Comparison of ENCODE assay signal across 8 mouse cellular contexts in the genomic region with DNA sequence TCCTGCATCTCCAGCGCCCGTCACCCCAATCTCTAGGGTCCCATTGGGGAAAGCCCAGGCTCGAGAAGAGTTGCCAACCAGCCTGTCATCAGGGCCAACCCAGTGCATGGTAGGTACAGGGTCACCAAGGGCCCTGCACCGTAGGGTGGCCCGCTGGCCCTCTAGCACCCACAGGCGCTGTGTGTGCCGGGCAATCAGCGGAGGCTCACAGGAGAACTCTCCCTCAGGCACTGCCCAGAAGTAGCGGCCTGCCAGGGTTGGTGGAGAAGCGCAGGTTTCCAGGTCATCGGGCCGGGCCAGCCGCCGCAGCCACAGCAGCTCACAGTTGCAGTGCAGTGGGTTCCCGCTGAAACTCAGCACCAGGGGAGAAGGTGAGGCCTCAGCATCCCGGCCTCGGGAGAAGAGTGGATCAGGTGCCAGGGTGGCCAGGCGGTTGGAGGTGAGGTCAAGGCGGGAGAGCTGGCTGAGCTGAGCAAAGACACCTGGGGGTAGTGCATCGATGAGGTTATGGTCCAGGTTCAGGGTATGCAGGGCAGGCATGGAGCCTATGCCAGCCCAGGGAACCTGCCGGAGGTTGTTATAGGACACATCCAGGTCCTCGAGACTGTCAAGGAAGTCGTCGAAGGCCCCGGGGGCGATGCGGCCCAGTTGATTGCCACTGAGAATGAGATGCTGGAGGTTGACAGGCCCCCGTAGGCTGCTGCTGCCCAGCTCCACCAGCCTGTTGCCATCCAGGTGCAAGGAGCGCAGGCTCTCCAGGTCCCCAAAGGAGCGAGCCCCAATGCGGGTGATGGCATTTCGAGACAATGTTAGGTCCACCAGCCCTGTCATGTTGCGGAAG. TPM values are rescaled to one million over a fixed set of nuclear protein-coding genes. Genes with fewer than 3 reads are reported as not detected.
A peak's percentile ranks its signal among the peaks of the same experiment; 100 is the strongest.
DNase-seq lines count a peak whose midpoint lies in the region; ATAC-seq and TF ChIP-seq lines count a peak whose summit lies in the region.

No protein-coding gene starts in this region.

- peak; percentile 9 for DNase-seq in kidney, adult 11 months
- DNase-seq in kidney, adult 9 months = no peak
- DNase-seq in ES-E14 (ENCODE audit: low read depth, low spot score) = no peak
- peak; percentile 52 for DNase-seq in forebrain, embryonic 11.5 days (ENCODE audit: low spot score)
- DNase-seq in B cell, adult 2 months = no peak
- DNase-seq in layer of hippocampus, adult 9-11 months = no peak
- DNase-seq in frontal cortex, postnatal 14 days (ENCODE audit: low spot score in 2 of 2) = no peak

- H3K27ac ChIP-seq in ES-E14 (ENCODE audit: insufficient read depth, low read depth, low read length, poor library complexity, severe bottlenecking) = no peak overlapping the region
- H3K27ac ChIP-seq in forebrain, embryonic 11.5 days (ENCODE audit: low read depth, low read length) = no peak overlapping the region
- peak overlapping the region; percentile 91; the same call in 1 of the 2 replicates for H3K27ac ChIP-seq in limb, embryonic 15.5 days

- peak overlapping the region; percentile 36 for H3K9ac ChIP-seq in ES-E14 (ENCODE audit: insufficient read depth, low read depth, low read length, poor library complexity, severe bottlenecking)
- no peak overlapping the region for H3K9ac ChIP-seq in forebrain, embryonic 11.5 days (ENCODE audit: low read length)
- 0 out of 2 replicates have a peak overlapping the region, but pooled peaks have one; percentile 7 for H3K9ac ChIP-seq in limb, embryonic 15.5 days

- peaks cover 0 to 26% of the 10 kb centered on the region in 2 experiments; a peak in 3 of 4 replicates for H3K4me1 ChIP-seq in ES-E14 (ENCODE audit: control insufficient read depth in 2 of 2, insufficient read depth in 2 of 2, low read length in 2 of 2, poor library complexity in 1 of 2)
- H3K4me1 ChIP-seq in forebrain, embryonic 11.5 days (replicated peaks; ENCODE audit: control insufficient read depth, insufficient read depth, low read length) = peaks cover 13% of the 10 kb centered on the region
- peaks cover 43% of the 10 kb centered on the region for H3K4me1 ChIP-seq in limb, embryonic 15.5 days

- in situ Hi-C loops in ES-E14 (cut with MboI; ENCODE audit: low sequenced_read_pairs in 2 of 2, unreplicated experiment in 2 of 2) = no loop called here

- no peaks in the 10 kb centered on the region for H3K27me3 ChIP-seq in forebrain, embryonic 11.5 days (ENCODE audit: control insufficient read depth, insufficient read depth, low read length)
- no peaks in the 10 kb centered on the region for H3K27me3 ChIP-seq in limb, embryonic 15.5 days

- peak overlapping the region; percentile 77 for H3K4me2 ChIP-seq in forebrain, embryonic 11.5 days (ENCODE audit: low read depth, low read length, severe bottlenecking)
- peak overlapping the region; percentile 83; the same call in 1 of the 2 replicates for H3K4me2 ChIP-seq in limb, embryonic 15.5 days

- no peak for ATAC-seq in forebrain, embryonic 11.5 days (replicated peaks; ENCODE audit: low FRiP score)
- no peak for ATAC-seq in limb, embryonic 15.5 days (ENCODE audit: insufficient number of reproducible peaks, low FRiP score, low TSS enrichment, low read depth)

- WGBS in forebrain, embryonic 11.5 days = 90% methylated on average over 33 of the region's 33 CpGs
- 86% methylated on average over 33 of the region's 33 CpGs for whole genome bisulfite sequencing in limb, embryonic 15.5 days

- peak overlapping the region; percentile 73 to 93; a peak in 2 of 4 replicates for H3K4me3 ChIP-seq in ES-E14 (ENCODE audit: insufficient read depth in 1 of 2, low read depth in 1 of 2, low read length in 2 of 2, poor library complexity in 1 of 2, severe bottlenecking in 1 of 2)
- H3K4me3 ChIP-seq in forebrain, embryonic 11.5 days (ENCODE audit: low read depth, low read length) = peak overlapping the region; percentile 92; the same call in 1 of the 2 replicates
- H3K4me3 ChIP-seq in limb, embryonic 15.5 days = peak overlapping the region; percentile 92

- H3K36me3 ChIP-seq in ES-E14 (ENCODE audit: control insufficient read depth, insufficient read depth, low read length, poor library complexity, severe bottlenecking) = peaks cover 21% of the 10 kb centered on the region; the same call in 1 of the 2 replicates
- peaks cover 8% of the 10 kb centered on the region; the same call in 1 of the 2 replicates for H3K36me3 ChIP-seq in forebrain, embryonic 11.5 days (ENCODE audit: control insufficient read depth, insufficient read depth, low read length)
- H3K36me3 ChIP-seq in limb, embryonic 15.5 days = peaks cover 33% of the 10 kb centered on the region

- H3K9me3 ChIP-seq in ES-E14 (ENCODE audit: control insufficient read depth, insufficient read depth, low read depth, low read length) = no peaks in the 10 kb centered on the region
- no peaks in the 10 kb centered on the region for H3K9me3 ChIP-seq in forebrain, embryonic 11.5 days (ENCODE audit: control insufficient read depth, low read length)
- H3K9me3 ChIP-seq in limb, embryonic 15.5 days = no peaks in the 10 kb centered on the region

TF ChIP-seq in ES-E14, 5 proteins besides CTCF, POLR2A, EP300 and RAD21:
- TF ChIP-seq ZC3H11A (IDR thresholded peaks at IDR 0.05; ENCODE audit: borderline replicate concordance, low read depth, low read length) (no peak), MAFK (IDR thresholded peaks at IDR 0.05; ENCODE audit: insufficient read depth, low read depth, low read length) (no peak)

RNA-seq across cellular contexts. Expression of gene Lrfn4, which starts 1.8 kb away (rescaled TPM):
- 22.8 and 33.9 TPM in 2 replicates for total RNA-seq in ES-E14 (2012; rRNA removed)
- 8.5 and 12.0 TPM in 2 replicates for polyA plus RNA-seq in forebrain, embryonic 11.5 days (2014; fragmentation: Nextera tagmentation; extraction: Ambion mirVana)
- 3.3 and 5.3 TPM in 2 replicates for polyA plus RNA-seq in limb, embryonic 15.5 days (2015; fragmentation: Nextera tagmentation; extraction: Ambion mirVana)

RNA-seq across cellular contexts. Expression of gene Rce1, which starts 11.8 kb away (rescaled TPM):
- total RNA-seq in ES-E14 (2012; rRNA removed) = 63.6 and 103 TPM in 2 replicates
- 60.1 and 67.2 TPM in 2 replicates for polyA plus RNA-seq in forebrain, embryonic 11.5 days (2014; fragmentation: Nextera tagmentation; extraction: Ambion mirVana)
- polyA plus RNA-seq in limb, embryonic 15.5 days (2015; fragmentation: Nextera tagmentation; extraction: Ambion mirVana) = 63.9 and 64.8 TPM in 2 replicates

Comparison
In these comparisons a context has a peak if more than half of its experiments do, and no peak if none do; other contexts are left out.
1. DNase-seq: peak in kidney, adult 11 months (single experiment) and forebrain, embryonic 11.5 days (single experiment); none in kidney, adult 9 months (single experiment), ES-E14 (single experiment), B cell, adult 2 months (0 of 2), layer of hippocampus, adult 9-11 months (single experiment) and frontal cortex, postnatal 14 days (0 of 2).
2. Peak in every context shown above with its lines, with median percentiles within 50 percentile points of each other: H3K4me3 ChIP-seq.